Mouse (Mus musculus) adrenal gland, adult 8-10 months (tissue): Measurements from ENCODE around the gene Slc22a1. TPM values are rescaled to one million over a fixed set of nuclear protein-coding genes. Genes with fewer than 3 reads are reported as not detected.

Source experiments
- DNase-seq: peaks from one replicate; pipeline ENCODE4 v3.0.0; 2022
- total RNA-seq, 4 experiments: library from RNA; stranded (reverse); gene quantifications; 2 replicates each; pipeline ENCODE4 v1.2.4; 2022

Gene Slc22a1
- total RNA-seq, 4 experiments from 2014 or later: 0.23 to 0.37 (median 0.30) TPM; not detected in 1

- no peak for DNase-seq
Measured at GRCm38 (mm10) chr17:12630976-12631730, 44.5 kb downstream of the Slc22a1 start.

DNA sequence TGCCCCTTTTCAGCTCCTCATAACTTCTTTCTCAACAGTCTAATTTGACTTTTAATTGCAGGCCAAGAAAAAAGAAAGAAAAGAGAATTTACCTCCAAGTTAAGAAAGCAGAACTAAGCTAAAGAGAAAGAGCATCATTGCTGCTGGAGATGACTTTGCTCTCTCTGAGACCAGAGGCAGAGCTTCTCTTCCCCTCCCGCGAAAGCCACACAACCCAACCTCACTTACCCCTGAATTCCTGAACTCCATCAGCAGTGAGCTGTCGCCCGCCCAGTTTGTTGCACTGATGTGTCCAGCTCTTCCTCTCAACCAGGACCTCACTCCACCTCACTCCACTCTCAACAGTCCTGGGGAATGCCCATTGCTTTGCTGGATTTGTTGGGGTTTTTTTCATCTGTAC lies 47.6 kb downstream of the Slc22a1 start:
- no peak for DNase-seq

DNA sequence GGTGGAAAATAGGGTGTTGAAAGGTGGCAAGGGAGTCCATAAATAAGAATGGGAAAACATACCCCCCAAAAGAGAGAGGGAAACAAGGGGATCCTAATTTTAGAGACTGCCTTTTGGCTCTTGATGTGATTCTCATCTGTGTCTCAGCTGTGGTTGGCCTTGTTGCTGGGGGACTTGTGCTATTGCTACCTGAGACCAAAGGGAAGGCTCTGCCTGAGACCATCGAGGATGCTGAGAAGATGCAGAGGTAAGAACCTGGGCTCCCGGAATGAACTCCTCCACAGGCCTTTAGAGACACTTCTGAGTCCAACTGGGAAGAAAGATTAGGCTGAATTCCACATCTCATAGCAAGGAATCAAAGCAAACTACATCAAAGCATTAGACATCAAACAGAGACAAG lies 56.0 kb downstream of the Slc22a1 start:
- DNase-seq: no peak

DNA sequence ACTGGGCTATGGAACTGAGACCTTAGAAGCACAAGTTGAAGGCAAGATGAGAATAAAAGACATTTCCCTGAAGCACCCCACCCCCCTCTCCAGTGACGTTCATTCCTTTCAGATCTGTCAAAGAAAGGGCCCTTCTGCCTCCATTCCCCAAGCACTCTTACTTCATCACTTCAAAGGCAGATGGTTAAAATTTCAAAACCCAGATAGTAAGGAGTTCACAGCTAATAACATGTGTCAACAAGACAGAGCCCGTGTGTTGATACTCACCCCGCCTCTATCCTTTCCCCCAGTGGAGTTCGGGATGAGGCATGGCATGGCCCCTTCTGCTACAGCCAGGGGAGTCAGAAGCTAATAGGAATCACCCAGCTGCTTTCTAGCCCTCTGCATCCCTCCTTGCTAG lies 60.2 kb downstream of the Slc22a1 start:
- no peak for DNase-seq

GRCm38 (mm10) chr17:12614511-12615385 lies 60.9 kb downstream of the Slc22a1 start:
- DNase-seq: no peak

DNA sequence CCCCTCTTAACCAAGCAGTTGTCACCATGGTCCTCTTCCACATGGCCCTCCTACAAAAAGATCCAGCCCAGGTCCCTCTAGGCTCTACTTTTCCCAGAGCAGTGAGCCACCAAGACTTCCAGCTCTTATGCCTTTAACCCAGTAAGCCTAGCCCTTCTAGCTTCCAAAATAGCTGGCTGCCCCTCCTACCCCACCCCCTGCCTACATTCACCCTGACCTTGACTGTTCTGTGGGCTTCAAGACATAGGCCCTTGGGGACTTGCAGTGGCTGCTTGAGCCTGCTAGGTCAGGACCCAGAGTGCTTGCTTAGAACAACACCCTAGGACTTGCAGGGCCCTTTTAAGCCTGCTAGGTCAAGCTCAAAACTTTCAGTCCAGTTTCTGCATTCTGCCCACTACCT lies 68.4 kb downstream of the Slc22a1 start:
- no peak for DNase-seq

- DNase-seq: no peak
Measured at GRCm38 (mm10) chr17:12606634-12607033, 69.0 kb downstream of the Slc22a1 start.

Other genes with a start within 250 kb of the Slc22a1 start
- gene Slc22a3, start 168.1 kb downstream of the Slc22a1 start, total RNA-seq: 10 to 100 TPM in 1 of 4 experiments, 1 to 10 TPM in 3; 2.5 to 12.0 (median 4.0) TPM
- under 1 TPM in 2 of 4 experiments, not detected in 2; 0.16 to 0.24 TPM for gene Slc22a2, start 91.7 kb downstream of the Slc22a1 start, total RNA-seq
- 10 to 100 TPM; 75.7 to 93.3 (median 83.9) TPM for gene Igf2r, start 93.8 kb upstream of the Slc22a1 start, total RNA-seq
- under 1 TPM in 1 of 4 experiments, not detected in 3; 0.24 TPM for gene Mas1, start 192.3 kb upstream of the Slc22a1 start, total RNA-seq
- under 1 TPM in 1 of 4 experiments, not detected in 3; 0.13 TPM for gene Mrgprh, start 200.2 kb upstream of the Slc22a1 start, total RNA-seq
- gene Pnldc1, start 234.4 kb upstream of the Slc22a1 start, total RNA-seq: 1 to 10 TPM; 3.0 to 4.1 (median 3.5) TPM
- gene Tcp1, start 239.9 kb upstream of the Slc22a1 start, total RNA-seq: 100 to 1,000 TPM; 172 to 223 (median 192) TPM
- gene Mrpl18, start 240.5 kb upstream of the Slc22a1 start, total RNA-seq: 10 to 100 TPM; 58.6 to 69.0 (median 62.7) TPM